Mouse (Mus musculus) common myeloid progenitor, adult 5-6 weeks (primary cell): Measurements from ENCODE around the gene Usp40. TPM values are rescaled to one million over a fixed set of nuclear protein-coding genes. Genes with fewer than 3 reads are reported as not detected.

ENCODE experiments used
- ATAC-seq: replicated peaks from 2 replicates; pipeline ENCODE4 v1.8.0; 2016; ENCODE audit warnings: low read depth, mild to moderate bottlenecking, moderate TSS enrichment, inconsistent platforms; ENCODE audit not compliant: poor library complexity, severe bottlenecking
- total RNA-seq: library from RNA; stranded (forward); fragments of 200-1000, 187-1606 nt; gene quantifications from 2 replicates; pipeline ENCODE4 v1.2.3, GENCODE M21; 2017

Gene Usp40
- total RNA-seq, 1 experiment from 2014 or later = 27.8 TPM

DNA sequence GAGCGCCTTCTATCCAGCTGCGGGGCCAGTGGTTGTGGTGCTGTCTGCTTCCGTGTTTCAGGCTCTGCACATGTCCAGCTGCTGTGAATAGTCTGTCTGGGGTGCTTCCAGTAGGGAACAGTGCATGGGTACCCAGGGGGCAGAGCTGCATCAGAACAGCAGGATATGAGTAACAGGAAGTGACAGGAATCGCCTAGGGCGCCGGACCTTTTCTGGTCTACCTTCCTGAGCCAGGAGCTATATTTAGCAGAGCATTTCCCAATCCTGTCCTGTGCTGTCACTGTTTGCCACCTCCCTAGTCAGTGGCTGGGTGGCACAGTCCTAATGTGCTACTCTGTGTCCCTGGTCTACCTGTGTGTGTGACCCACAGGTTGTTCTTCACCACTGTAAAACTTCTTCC, 107.4 kb downstream of the Usp40 start:
- peak; percentile 85 for ATAC-seq

DNA sequence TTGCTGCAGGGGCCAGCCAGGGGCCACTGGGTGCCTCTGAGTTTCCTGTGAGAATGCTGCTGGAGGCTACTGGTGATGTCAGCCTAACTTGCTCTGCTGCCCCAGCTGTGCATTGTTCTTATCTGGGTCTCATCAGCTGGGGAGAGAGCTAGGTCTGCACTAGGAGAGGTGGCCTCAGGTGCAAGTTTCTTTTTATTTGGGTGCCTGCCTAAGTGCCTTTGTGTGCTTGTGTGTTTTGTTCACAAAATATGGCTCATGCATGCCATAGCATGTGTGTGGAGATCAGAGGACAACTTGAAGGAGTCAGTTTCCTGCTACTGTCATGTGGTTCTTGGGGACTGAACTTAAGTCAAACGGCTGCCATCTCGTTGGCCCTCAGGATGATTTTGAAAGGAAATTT, 108.7 kb downstream of the Usp40 start:
- ATAC-seq = no peak; the same call in 1 of the 2 replicates

GRCm38 (mm10) chr1:87896921-87897320, 111.4 kb downstream of the Usp40 start:
- no peak for ATAC-seq

Other genes with a start within 250 kb of the Usp40 start
- gene Sag, start 204.9 kb downstream of the Usp40 start, total RNA-seq = 0.59 and 0.78 TPM in 2 replicates
- gene Dgkd, start 155.3 kb downstream of the Usp40 start, total RNA-seq = 29.2 and 39.9 TPM in 2 replicates
- not detected in 2 replicates for gene Ugt1a10, start 46.8 kb upstream of the Usp40 start, total RNA-seq
- not detected in 2 replicates for gene Ugt1a9, start 62.2 kb upstream of the Usp40 start, total RNA-seq
- not detected in 2 replicates for gene Ugt1a8, start 79.3 kb upstream of the Usp40 start, total RNA-seq
- gene Ugt1a7c, start 86.5 kb upstream of the Usp40 start, total RNA-seq = 20.6 and 22.1 TPM in 2 replicates
- gene Ugt1a6b, start 94.7 kb upstream of the Usp40 start, total RNA-seq = 0.91 and 4.2 TPM in 2 replicates
- 0.78 and 1.3 TPM in 2 replicates for gene Ugt1a6a, start 126.3 kb upstream of the Usp40 start, total RNA-seq
- gene Ugt1a5, start 157.5 kb upstream of the Usp40 start, total RNA-seq = 0.41 TPM in 1 of 2 replicates, not detected in the other
- not detected in 2 replicates for gene Ugt1a2, start 192.1 kb upstream of the Usp40 start, total RNA-seq
- gene Dnajb3, start 197.2 kb upstream of the Usp40 start, total RNA-seq = 1.4 and 2.3 TPM in 2 replicates
- gene Ugt1a1, start 203.4 kb upstream of the Usp40 start, total RNA-seq = 1.4 TPM in 1 of 2 replicates, not detected in the other
- gene Mroh2a, start 218.4 kb upstream of the Usp40 start, total RNA-seq = 0.15 and 0.18 TPM in 2 replicates